Mouse (Mus musculus): Measurements from ENCODE around the gene Lhfpl2. TPM values are rescaled to one million over a fixed set of nuclear protein-coding genes. Genes with fewer than 3 reads are reported as not detected.

Lhfpl2 gene
- total RNA-seq, 2 experiments from 2014 or later, result 33.9 to 42.2 TPM

- DNase-seq, result no peak
Measured at GRCm38 (mm10) chr13:94212716-94213115, 155.1 kb downstream of the Lhfpl2 start.

DNA sequence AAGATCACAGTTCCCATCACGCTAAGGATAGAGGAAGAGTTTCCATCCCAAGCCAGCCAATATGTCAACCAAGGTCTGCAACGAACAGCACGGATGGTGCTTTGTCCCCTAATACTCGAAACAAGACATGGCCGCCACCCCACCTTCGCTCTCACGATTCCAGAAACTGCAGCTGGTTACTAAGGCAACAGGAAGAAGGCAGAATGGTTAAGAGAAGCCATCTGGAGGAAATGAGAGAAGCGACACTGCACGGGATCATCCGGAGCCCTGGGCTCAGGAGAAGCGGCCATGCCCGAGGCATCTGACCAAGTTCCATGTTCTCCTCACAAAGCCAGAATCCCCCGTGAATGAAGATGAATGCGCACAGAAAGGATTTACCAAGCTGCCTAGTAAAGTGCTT, 166.0 kb downstream of the Lhfpl2 start:
- DNase-seq, result no peak

DNA sequence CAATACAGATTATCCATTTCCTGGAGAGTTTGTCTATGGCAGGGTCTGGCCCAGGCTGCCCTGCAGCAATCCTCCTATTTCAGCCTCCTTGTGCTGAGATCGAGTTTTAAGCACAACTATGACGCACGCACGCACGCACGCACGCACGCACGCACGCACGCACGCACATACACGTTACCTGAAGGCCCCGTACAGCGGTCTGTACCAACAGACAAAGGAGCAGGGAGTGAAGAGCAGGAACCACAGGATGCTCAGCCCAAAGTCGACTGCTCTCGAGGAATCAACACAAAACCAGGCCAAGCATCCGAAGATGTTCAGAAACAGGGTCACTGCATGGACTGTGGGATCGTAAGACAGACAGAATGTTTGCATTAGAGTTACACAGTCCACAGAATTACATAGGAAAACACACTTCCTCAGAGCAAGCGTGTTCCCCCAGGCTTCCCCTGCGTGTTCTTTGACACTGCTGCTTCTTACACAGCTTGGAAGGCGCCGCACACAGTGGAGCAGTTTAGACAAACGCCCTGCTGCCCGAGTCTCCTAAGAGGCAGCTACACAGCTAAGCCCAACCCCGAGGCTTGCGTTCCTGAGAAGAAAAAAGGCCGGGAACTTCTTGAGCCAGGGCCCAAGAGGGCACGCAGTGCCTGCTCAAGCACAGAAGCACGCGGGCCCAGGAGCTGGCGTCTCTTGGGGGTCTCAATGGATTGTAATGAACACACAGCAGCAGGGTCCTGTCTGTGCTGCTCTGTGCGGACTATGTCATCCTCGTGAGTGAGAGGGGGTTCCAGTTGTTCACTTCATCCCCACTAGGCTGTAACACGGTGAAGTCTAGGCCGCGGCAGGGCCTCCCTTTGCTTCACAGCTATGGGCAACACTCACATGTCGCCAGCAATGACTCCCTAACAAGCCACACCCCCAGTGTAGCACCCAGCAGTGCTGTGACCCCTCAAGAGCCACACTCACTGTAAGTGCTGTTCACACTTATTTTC, 167.4 kb downstream of the Lhfpl2 start:
- no peak for DNase-seq

DNA sequence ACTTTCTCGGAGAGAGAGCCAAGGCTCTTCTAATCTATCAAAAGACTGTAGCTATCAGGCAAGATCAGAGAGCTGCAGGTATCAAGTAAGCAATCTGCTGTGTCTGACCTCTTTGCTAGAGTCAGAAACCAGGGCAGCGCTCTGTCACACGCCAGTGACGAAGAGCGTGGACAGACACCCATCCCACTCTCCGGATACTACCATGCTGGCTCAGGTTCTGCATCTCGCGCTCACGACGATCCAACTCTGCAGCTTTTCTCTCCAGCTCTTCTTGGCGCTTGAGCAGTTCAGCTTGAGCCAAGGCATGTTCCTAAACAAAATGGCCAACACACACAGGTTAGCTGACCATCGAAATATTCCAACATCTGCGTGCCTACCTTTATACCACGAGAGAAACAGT, 174.3 kb downstream of the Lhfpl2 start:
- no peak for DNase-seq

GRCm38 (mm10) chr13:94239488-94239887, 181.9 kb downstream of the Lhfpl2 start:
- no peak for DNase-seq

GRCm38 (mm10) chr13:94240111-94240510, 182.5 kb downstream of the Lhfpl2 start:
- no peak for DNase-seq

GRCm38 (mm10) chr13:94240873-94241272, 183.3 kb downstream of the Lhfpl2 start:
- DNase-seq, result no peak

DNA sequence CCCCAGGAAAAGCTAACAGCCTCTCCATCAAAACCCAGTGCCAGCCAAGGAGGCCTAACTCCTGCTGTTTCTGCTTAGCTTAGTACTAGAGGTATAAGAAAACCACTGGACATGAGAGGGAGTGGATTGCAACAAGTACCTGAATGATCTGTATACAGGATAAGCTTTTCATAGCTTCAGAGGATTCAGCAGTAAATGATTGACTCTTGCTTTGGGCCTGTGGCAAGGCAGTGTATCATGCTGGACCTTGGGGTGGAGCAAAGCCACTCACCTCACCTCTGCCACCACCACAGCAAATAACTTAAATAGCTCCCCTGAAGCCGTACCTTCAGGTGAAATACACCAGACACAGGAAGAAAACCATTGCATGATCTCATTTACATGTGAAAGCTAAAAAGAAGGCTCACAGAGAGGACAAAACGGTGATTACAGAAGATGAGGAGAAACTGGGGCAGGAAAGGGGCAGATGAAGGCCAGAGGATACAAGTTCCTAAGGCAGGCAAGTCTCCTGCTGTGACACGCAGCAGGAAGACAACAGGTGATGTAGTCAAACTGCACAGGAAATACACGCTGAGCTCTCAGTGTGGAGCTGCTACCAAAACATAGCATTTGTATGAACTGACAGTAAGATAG, 184.4 kb downstream of the Lhfpl2 start:
- DNase-seq, result no peak

DNA sequence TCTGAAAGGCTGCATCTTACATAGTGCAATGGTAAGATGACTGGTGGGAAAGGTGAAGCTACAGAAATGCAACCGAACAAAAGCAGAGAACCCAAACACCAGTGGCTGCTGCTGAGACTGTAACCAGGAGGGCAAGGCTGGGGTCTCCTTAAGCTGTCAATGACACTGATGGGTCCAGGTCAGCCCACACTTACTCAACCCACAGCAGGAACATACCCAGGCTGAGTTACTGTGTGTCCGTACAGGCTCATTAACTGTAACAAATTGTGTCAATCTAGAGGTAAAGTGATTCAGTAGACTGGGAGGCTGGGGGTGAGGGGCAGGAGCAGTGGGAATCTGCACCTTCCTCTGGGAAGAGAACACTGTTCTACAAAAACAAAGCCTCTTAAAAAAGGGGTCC, 185.3 kb downstream of the Lhfpl2 start:
- DNase-seq, result no peak

Other genes starting within 250 kb of the Lhfpl2 start
- gene Scamp1, start 228.1 kb downstream of the Lhfpl2 start, total RNA-seq (2021), result 10 to 100 TPM; 32.9 to 37.3 TPM

Measured in heart, postnatal 4 days (tissue).